In genomic region chr10:26375790-26376545, GRCm38 (mm10) we compare ENCODE assay signal across 8 mouse cellular contexts. TPM values are rescaled to one million over a fixed set of nuclear protein-coding genes. Genes with fewer than 3 reads are reported as not detected.
DNase-seq lines count a peak whose midpoint lies in the region; ATAC-seq and TF ChIP-seq lines count a peak whose summit lies in the region.

TSS of gene L3mbtl3 (minus strand) at chr10:26375971.

- H3K4me2 ChIP-seq in embryonic facial prominence, embryonic 11.5 days (ENCODE audit: low read depth, low read length) = peak within 1 kb of the TSS; percentile 57
- H3K4me2 ChIP-seq in limb, embryonic 13.5 days (replicated peaks) = peak within 1 kb of the TSS; percentile 74
- peak within 1 kb of the TSS; percentile 98 for H3K4me2 ChIP-seq in midbrain, embryonic 15.5 days

- H3K36me3 ChIP-seq in erythroblast, embryonic 14.5 days (ENCODE audit: control insufficient read depth) = no peaks in the 10 kb centered on the region
- no peaks in the 10 kb centered on the region for H3K36me3 ChIP-seq in embryonic facial prominence, embryonic 11.5 days (replicated peaks; ENCODE audit: control insufficient read depth, insufficient read depth, low read depth, low read length)
- H3K36me3 ChIP-seq in limb, embryonic 13.5 days = peaks cover 4% of the 10 kb centered on the region; the same call in 1 of the 2 replicates
- no peaks in the 10 kb centered on the region for H3K36me3 ChIP-seq in midbrain, embryonic 15.5 days (replicated peaks)
- H3K36me3 ChIP-seq in spleen, adult 2 months (ENCODE audit: control insufficient read depth, insufficient read depth, low read length) = no peaks in the 10 kb centered on the region

- peaks cover 11% of the 10 kb centered on the region for H3K4me1 ChIP-seq in erythroblast, embryonic 14.5 days (ENCODE audit: control insufficient read depth)
- H3K4me1 ChIP-seq in embryonic facial prominence, embryonic 11.5 days (ENCODE audit: control insufficient read depth, insufficient read depth, low read length) = 0 out of 2 replicates have a peak, but pooled peaks cover 2% of the 10 kb centered on the region
- H3K4me1 ChIP-seq in limb, embryonic 13.5 days = peaks cover 18% of the 10 kb centered on the region
- H3K4me1 ChIP-seq in midbrain, embryonic 15.5 days = peaks cover 32% of the 10 kb centered on the region
- no peaks in the 10 kb centered on the region for H3K4me1 ChIP-seq in spleen, adult 2 months (ENCODE audit: control insufficient read depth, insufficient read depth, insufficient read length)

- peak within 1 kb of the TSS; percentile 96 for H3K9ac ChIP-seq in embryonic facial prominence, embryonic 11.5 days (replicated peaks; ENCODE audit: low read length)
- H3K9ac ChIP-seq in limb, embryonic 13.5 days = peak within 1 kb of the TSS; percentile 99
- H3K9ac ChIP-seq in midbrain, embryonic 15.5 days = peak within 1 kb of the TSS; percentile 89

- TF ChIP-seq CTCF in spleen, adult 2 months (IDR thresholded peaks at IDR 0.05; ENCODE audit: extremely low read depth, insufficient read depth, insufficient read length, insufficient replicate concordance) = no peak

- no peak; the same call in 1 of the 2 replicates for TF ChIP-seq POLR2A in spleen, adult 2 months (IDR thresholded peaks at IDR 0.05; ENCODE audit: low read depth, low read length)

- peaks cover 50% of the 10 kb centered on the region for H3K27me3 ChIP-seq in erythroblast, embryonic 14.5 days (ENCODE audit: control insufficient read depth)
- no peaks in the 10 kb centered on the region for H3K27me3 ChIP-seq in embryonic facial prominence, embryonic 11.5 days (ENCODE audit: control insufficient read depth, insufficient read depth, low read length)
- no peaks in the 10 kb centered on the region for H3K27me3 ChIP-seq in limb, embryonic 13.5 days
- H3K27me3 ChIP-seq in midbrain, embryonic 15.5 days (replicated peaks) = no peaks in the 10 kb centered on the region
- no peaks in the 10 kb centered on the region for H3K27me3 ChIP-seq in spleen, adult 2 months (ENCODE audit: control insufficient read depth, insufficient read depth, low read length)

- DNase-seq in embryonic facial prominence, embryonic 11.5 days (ENCODE audit: low spot score) = peak; percentile 91
- peak; percentile 79 for DNase-seq in heart, adult 8-10 months (ENCODE audit: low spot score)
- peak; percentile 81 to 83 for DNase-seq in kidney, adult 8-10 months
- peak; percentile 72 to 89 for DNase-seq in spleen, adult 2 months (ENCODE audit: low read depth in 1 of 2, low spot score in 2 of 2)

- peak within 1 kb of the TSS; percentile 65 for H3K4me3 ChIP-seq in erythroblast, embryonic 14.5 days (replicated peaks)
- peak within 1 kb of the TSS; percentile 87 for H3K4me3 ChIP-seq in embryonic facial prominence, embryonic 11.5 days (ENCODE audit: low read depth, low read length)
- H3K4me3 ChIP-seq in limb, embryonic 13.5 days = peak within 1 kb of the TSS; percentile 88
- peak within 1 kb of the TSS; percentile 81 for H3K4me3 ChIP-seq in midbrain, embryonic 15.5 days
- H3K4me3 ChIP-seq in spleen, adult 2 months (ENCODE audit: extremely low read depth, insufficient read depth, insufficient read length) = peak within 1 kb of the TSS; percentile 68

- ATAC-seq in erythroblast, adult 5-6 weeks (replicated peaks; ENCODE audit: low FRiP score, poor library complexity, severe bottlenecking) = no peak
- ATAC-seq in embryonic facial prominence, embryonic 11.5 days (replicated peaks; ENCODE audit: insufficient number of reproducible peaks, low FRiP score, low TSS enrichment, low read depth) = peak; percentile 88
- ATAC-seq in limb, embryonic 13.5 days (ENCODE audit: low FRiP score, low read depth) = peak; percentile 86
- ATAC-seq in midbrain, embryonic 15.5 days (replicated peaks) = peak; percentile 92

- H3K9me3 ChIP-seq in erythroblast, embryonic 14.5 days (ENCODE audit: control insufficient read depth, low read length) = no peaks in the 10 kb centered on the region
- H3K9me3 ChIP-seq in embryonic facial prominence, embryonic 11.5 days (replicated peaks; ENCODE audit: control insufficient read depth, low read length) = no peaks in the 10 kb centered on the region
- H3K9me3 ChIP-seq in limb, embryonic 13.5 days = no peaks in the 10 kb centered on the region
- H3K9me3 ChIP-seq in midbrain, embryonic 15.5 days = no peaks in the 10 kb centered on the region

- 1% methylated on average over 42 of the region's 42 CpGs for WGBS in embryonic facial prominence, embryonic 11.5 days
- whole genome bisulfite sequencing in limb, embryonic 13.5 days = under 1% methylated on average over 42 of the region's 42 CpGs
- under 1% methylated on average over 42 of the region's 42 CpGs for WGBS in midbrain, embryonic 15.5 days
- WGBS in spleen, adult 2 months = 3% methylated on average over 42 of the region's 42 CpGs

- H3K27ac ChIP-seq in embryonic facial prominence, embryonic 11.5 days (replicated peaks; ENCODE audit: low read depth, low read length) = peak within 1 kb of the TSS; percentile 90
- H3K27ac ChIP-seq in limb, embryonic 13.5 days = peak within 1 kb of the TSS; percentile 98
- peak within 1 kb of the TSS; percentile 95 for H3K27ac ChIP-seq in midbrain, embryonic 15.5 days
- peak within 1 kb of the TSS; percentile 88 for H3K27ac ChIP-seq in spleen, adult 2 months (ENCODE audit: insufficient read depth, low read length)

RNA-seq across cellular contexts. Expression of gene L3mbtl3, which starts in this region (rescaled TPM):
- 0.01 and 0.02 TPM in 2 replicates for polyA plus RNA-seq in erythroblast, embryonic 14.5 days (2012)
- 3.6 and 5.0 TPM in 2 replicates for total RNA-seq in erythroblast, adult 5-6 weeks (2015; ENCODE audit: low replicate concordance)
- 3.2 and 3.7 TPM in 2 replicates for total RNA-seq in erythroblast, adult 5-6 weeks (2017; ENCODE audit: low replicate concordance)
- 21.1 and 24.9 TPM in 2 replicates for polyA plus RNA-seq in embryonic facial prominence, embryonic 11.5 days (2014; fragmentation: Nextera tagmentation; extraction: Ambion mirVana)
- total RNA-seq in heart, adult 8-10 months (2022) = 1 to 10 TPM; 6.7 to 7.0 (median 6.9) TPM
- 33.1 and 33.7 TPM in 2 replicates for polyA plus RNA-seq in limb, embryonic 13.5 days (2015; fragmentation: Nextera tagmentation; extraction: Ambion mirVana)
- 33.9 and 37.5 TPM in 2 replicates for polyA plus RNA-seq in midbrain, embryonic 15.5 days (2015; fragmentation: Nextera tagmentation; extraction: Ambion mirVana)
- 5.4 and 7.1 TPM in 2 replicates for polyA plus RNA-seq in spleen, adult 2 months (2012; rRNA removed)
